ENCODE assay signal across 9 mouse cellular contexts in genomic region chr3:131113029-131113428, GRCm38 (mm10). TPM values are rescaled to one million over a fixed set of nuclear protein-coding genes. Genes with fewer than 3 reads are reported as not detected.
A peak's percentile ranks its signal among the peaks of the same experiment; 100 is the strongest.
DNase-seq lines count a peak whose midpoint lies in the region; ATAC-seq lines count a peak whose summit lies in the region.
"Had no signal": no experiment of that assay in that cellular context is flagged by ENCODE, and none has a peak within 500 bp of the region (broad histone marks: within the 10 kb centered on the region; RNA-seq: fewer than 3 reads in every experiment).

No protein-coding gene starts in this region.

- peaks cover 0 to 25% of the 10 kb centered on the region in 2 experiments; a peak in 3 of 4 replicates for H3K4me1 ChIP-seq in heart, embryonic 14.5 days (ENCODE audit: control insufficient read depth in 2 of 2, insufficient read depth in 2 of 2, low read length in 2 of 2)
- H3K4me1 ChIP-seq in forebrain, embryonic 13.5 days, result peaks cover 40% of the 10 kb centered on the region
- H3K4me1 ChIP-seq in midbrain, embryonic 13.5 days (replicated peaks), result peaks cover 78% of the 10 kb centered on the region

- 13% methylated on average over 13 of the region's 13 CpGs for WGBS in heart, embryonic 14.5 days
- WGBS in forebrain, embryonic 13.5 days, result 4% methylated on average over 13 of the region's 13 CpGs
- 3% methylated on average over 13 of the region's 13 CpGs for WGBS in midbrain, embryonic 13.5 days

- H3K27me3 ChIP-seq in heart, embryonic 14.5 days (ENCODE audit: control insufficient read depth, insufficient read depth, low read length), result peaks cover 39% of the 10 kb centered on the region
- peaks cover 24% of the 10 kb centered on the region; the same call in 1 of the 2 replicates for H3K27me3 ChIP-seq in forebrain, embryonic 13.5 days
- peaks cover 8% of the 10 kb centered on the region for H3K27me3 ChIP-seq in midbrain, embryonic 13.5 days

- no peak for ATAC-seq in heart, embryonic 14.5 days (ENCODE audit: insufficient number of reproducible peaks, insufficient read depth, low FRiP score, low read depth)
- no peak for ATAC-seq in forebrain, embryonic 13.5 days
- no peak for ATAC-seq in midbrain, embryonic 13.5 days
- no peak for ATAC-seq in megakaryocyte progenitor cell, adult 5-6 weeks (replicated peaks; ENCODE audit: poor library complexity)

- H3K36me3 ChIP-seq in heart, embryonic 14.5 days (ENCODE audit: control insufficient read depth, insufficient read depth, low read length), result no peaks in the 10 kb centered on the region
- peaks cover 6% of the 10 kb centered on the region; the same call in 1 of the 2 replicates for H3K36me3 ChIP-seq in forebrain, embryonic 13.5 days (ENCODE audit: poor library complexity, severe bottlenecking)
- H3K36me3 ChIP-seq in midbrain, embryonic 13.5 days, result peaks cover 8% of the 10 kb centered on the region
- H3K36me3 ChIP-seq: G1E had no signal

- no peak overlapping the region for H3K27ac ChIP-seq in heart, embryonic 14.5 days (replicated peaks in 1 of 2; ENCODE audit: control insufficient read depth in 1 of 2, insufficient read depth in 1 of 2, low read depth in 2 of 2, low read length in 2 of 2)
- no peak overlapping the region for H3K27ac ChIP-seq in forebrain, embryonic 13.5 days
- 0 out of 2 replicates have a peak overlapping the region, but pooled peaks have one; percentile 90 for H3K27ac ChIP-seq in midbrain, embryonic 13.5 days

- no peaks in the 10 kb centered on the region for H3K9me3 ChIP-seq in heart, embryonic 14.5 days (ENCODE audit: control insufficient read depth, low read length)
- no peaks in the 10 kb centered on the region for H3K9me3 ChIP-seq in forebrain, embryonic 13.5 days (replicated peaks)
- H3K9me3 ChIP-seq in midbrain, embryonic 13.5 days, result no peaks in the 10 kb centered on the region

- DNase-seq in heart, adult 8-10 months (ENCODE audit: low spot score), result no peak
- peak; percentile 77 for DNase-seq in CD4-positive, CD25-positive, alpha-beta regulatory T cell, adult 2 months (ENCODE audit: low read depth, low spot score)
- no peak for DNase-seq in right cerebral cortex, postnatal 14 days
- DNase-seq in left cerebral cortex, postnatal 4 days, result no peak

- H3K9ac ChIP-seq in heart, embryonic 14.5 days (ENCODE audit: low read length), result 0 out of 2 replicates have a peak overlapping the region, but pooled peaks have one; percentile 75
- peak overlapping the region; percentile 73 for H3K9ac ChIP-seq in forebrain, embryonic 13.5 days
- H3K9ac ChIP-seq in midbrain, embryonic 13.5 days (replicated peaks), result peak overlapping the region; percentile 89

- H3K4me2 ChIP-seq in heart, embryonic 14.5 days (ENCODE audit: low read length), result peak overlapping the region; percentile 98
- peak overlapping the region; percentile 74 for H3K4me2 ChIP-seq in forebrain, embryonic 13.5 days
- peak overlapping the region; percentile 76 for H3K4me2 ChIP-seq in midbrain, embryonic 13.5 days (replicated peaks)

- intact Hi-C loops in left cerebral cortex, postnatal 4 days (cut with DNase I), result no loop called here

- peak overlapping the region; percentile 25 to 60 for H3K4me3 ChIP-seq in heart, embryonic 14.5 days (ENCODE audit: control insufficient read depth in 1 of 2, insufficient read depth in 1 of 2, low read depth in 1 of 2, low read length in 2 of 2)
- peak overlapping the region; percentile 51 for H3K4me3 ChIP-seq in forebrain, embryonic 13.5 days
- peak overlapping the region; percentile 73 for H3K4me3 ChIP-seq in midbrain, embryonic 13.5 days (replicated peaks)

RNA-seq across cellular contexts. Expression of gene Lef1, which starts 2.8 kb away (rescaled TPM):
- 5.3 and 5.6 TPM in 2 replicates for polyA plus RNA-seq in heart, embryonic 14.5 days (2014; fragmentation: Nextera tagmentation; extraction: Ambion mirVana)
- under 1 TPM in 3 of 4 experiments, not detected in 1; 0.14 to 0.31 (median 0.26) TPM for total RNA-seq in heart, adult 8-10 months (2022)
- polyA plus RNA-seq in forebrain, embryonic 13.5 days (2015; fragmentation: Nextera tagmentation; extraction: Ambion mirVana), result 24.8 and 27.6 TPM in 2 replicates
- 80.3 and 86.0 TPM in 2 replicates for polyA plus RNA-seq in midbrain, embryonic 13.5 days (2015; fragmentation: Nextera tagmentation; extraction: Ambion mirVana)
- 0.64 TPM in 1 of 2 replicates, not detected in the other for total RNA-seq in megakaryocyte progenitor cell, adult 5-6 weeks (2015)
- 0.37 TPM in 1 of 2 replicates, not detected in the other for total RNA-seq in megakaryocyte progenitor cell, adult 5-6 weeks (2017)
- 1 to 10 TPM; 6.6 to 7.9 TPM for total RNA-seq in left cerebral cortex, postnatal 4 days (2021)
- polyA plus RNA-seq: G1E had no signal

Comparison
In these comparisons a context has a peak if more than half of its experiments do, and no peak if none do; other contexts are left out.
1. RNA of gene Lef1, which starts 2.8 kb away (total RNA-seq): 6.6 to 7.9 TPM in left cerebral cortex, postnatal 4 days; 0.37 to 0.64 TPM in megakaryocyte progenitor cell, adult 5-6 weeks and 0.14 to 0.31 TPM in heart, adult 8-10 months; every median in the first group is over 4 times any median in the second.
2. Peak in every context shown above with its lines, with median percentiles within 50 percentile points of each other: H3K4me2 ChIP-seq, H3K4me3 ChIP-seq and H3K9ac ChIP-seq.